Mouse (Mus musculus): Measurements from ENCODE around the gene Glyat. TPM values are rescaled to one million over a fixed set of nuclear protein-coding genes. Genes with fewer than 3 reads are reported as not detected.

Gene Glyat
- total RNA-seq, 2 experiments from 2014 or later: not detected

DNA sequence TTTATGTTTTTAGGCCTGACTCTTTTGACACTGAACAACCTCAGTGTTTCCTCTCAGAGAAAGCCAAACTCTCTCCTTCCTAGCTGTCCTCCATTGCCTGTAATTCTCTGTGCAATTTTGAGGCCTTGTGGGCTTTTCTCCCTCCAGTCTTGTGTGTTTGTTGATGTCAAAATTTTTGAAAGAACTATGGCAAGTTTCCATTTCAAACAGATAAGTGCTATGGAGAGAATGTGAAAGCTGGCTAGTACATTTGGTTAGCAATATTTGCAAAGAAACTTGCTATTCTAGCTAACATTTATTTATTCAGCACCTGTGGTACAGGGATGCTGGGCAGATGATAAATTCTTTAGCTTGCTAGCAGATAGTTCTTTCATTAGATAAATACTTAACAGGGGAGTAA lies 63.1 kb downstream of the Glyat start:
- no peak for DNase-seq (ENCODE audit: extremely low spot score in 1 of 2, low spot score in 2 of 2)
- TF ChIP-seq CTCF (IDR thresholded peaks at IDR 0.05): no peak
- Histone ChIP-seq H3K4me3 (no peak overlapping the region), H3K27ac (no peak overlapping the region)
- intact Hi-C loops (cut with DNase I): no loop called here

Other genes starting within 250 kb of the Glyat start
- not detected for gene Olfr1440, start 246.0 kb upstream of the Glyat start, total RNA-seq (2021)
- not detected for gene Olfr1441, start 215.9 kb upstream of the Glyat start, total RNA-seq (2021)
- gene Pfpl, start 205.4 kb upstream of the Glyat start, total RNA-seq (2021): not detected
- 1 to 10 TPM; 6.8 to 7.4 TPM for gene Mpeg1, start 172.5 kb upstream of the Glyat start, total RNA-seq (2021)
- gene Dtx4, start 131.9 kb upstream of the Glyat start, total RNA-seq (2021): 10 to 100 TPM; 36.0 to 36.3 TPM
- gene Fam111a, start 87.6 kb upstream of the Glyat start, total RNA-seq (2021): 1 to 10 TPM; 1.5 to 2.2 TPM
- gene Gm4952, start 33.3 kb upstream of the Glyat start, total RNA-seq (2021): under 1 TPM in 1 of 2 experiments, not detected in 1; 0.29 TPM
- gene Olfr1442, start 37.1 kb downstream of the Glyat start, total RNA-seq (2021): not detected
- gene Olfr1443, start 44.8 kb downstream of the Glyat start, total RNA-seq (2021): not detected
- gene Keg1, start 62.5 kb downstream of the Glyat start, total RNA-seq (2021): not detected
- 1 to 10 TPM; 2.3 to 4.0 TPM for gene Cntf, start 132.3 kb downstream of the Glyat start, total RNA-seq (2021)
- gene Zfp91, start 162.8 kb downstream of the Glyat start, total RNA-seq (2021): 10 to 100 TPM; 89.2 to 97.0 TPM
- 1 to 10 TPM; 1.4 to 1.5 TPM for gene Lpxn, start 162.9 kb downstream of the Glyat start, total RNA-seq (2021)
- gene Gm5244, start 213.4 kb downstream of the Glyat start, total RNA-seq (2021): not detected
- gene Olfr1444, start 224.0 kb downstream of the Glyat start, total RNA-seq (2021): not detected